Mouse (Mus musculus) neural tube, embryonic 15.5 days (tissue): ENCODE data around the gene Fermt1. TPM values are rescaled to one million over a fixed set of nuclear protein-coding genes. Genes with fewer than 3 reads are reported as not detected.

Experiments
- ATAC-seq: fragments of 200-750 bp; cut with Nextera tagmentation; 2 replicates; pipeline ENCODE4 v1.8.0; 2017; ENCODE audit warnings: mild to moderate bottlenecking, moderate TSS enrichment, moderate library complexity; ENCODE audit not compliant: low FRiP score
- H3K27ac ChIP-seq: fragments of 300-500 bp; sonication (generic); replicated peaks from 2 replicates; pipeline ENCODE4 v1.5.1; 2015; ENCODE audit warnings: mild to moderate bottlenecking, inconsistent platforms
- H3K27me3 ChIP-seq: fragments of 300-500 bp; sonication (generic); replicated peaks from 2 replicates; pipeline ENCODE4 v1.6.1; 2015; ENCODE audit warnings: inconsistent platforms
- H3K36me3 ChIP-seq: fragments of 300-500 bp; sonication (generic); 2 replicates; pipeline ENCODE4 v1.6.1; 2015; ENCODE audit warnings: inconsistent platforms
- H3K4me1 ChIP-seq: fragments of 300-500 bp; sonication (generic); 2 replicates; pipeline ENCODE4 v1.6.1; 2015; ENCODE audit warnings: inconsistent platforms
- H3K4me2 ChIP-seq: fragments of 300-500 bp; sonication (generic); 2 replicates; pipeline ENCODE4 v1.6.1; 2015; ENCODE audit warnings: inconsistent platforms, mild to moderate bottlenecking, moderate library complexity
- H3K4me3 ChIP-seq: fragments of 300-500 bp; sonication (generic); replicated peaks from 2 replicates; pipeline ENCODE4 v1.5.1; 2015; ENCODE audit warnings: mild to moderate bottlenecking, inconsistent platforms
- H3K9ac ChIP-seq: fragments of 300-500 bp; sonication (generic); replicated peaks from 2 replicates; pipeline ENCODE4 v1.6.1; 2015; ENCODE audit warnings: mild to moderate bottlenecking, inconsistent platforms
- H3K9me3 ChIP-seq: fragments of 300-500 bp; sonication (generic); replicated peaks from 2 replicates; pipeline ENCODE4 v1.6.1; 2016; ENCODE audit warnings: inconsistent platforms
- WGBS: fragments of 180-500 bp; shearing (Covaris S2); methylation state at CpG from one replicate; pipeline ENCODE4 v1.1.7; 2015; ENCODE audit warnings: mixed read lengths; 5-methylcytosine and 5-hydroxymethylcytosine counted together
- polyA plus RNA-seq: library from polyadenylated mRNA; unstranded; fragments of >200 nt; fragmentation: Nextera tagmentation; extraction: Ambion mirVana; gene quantifications from 2 replicates; pipeline ENCODE4 v1.2.1, GENCODE M21; 2015

The Fermt1 gene
- polyA plus RNA-seq, 1 experiment from 2014 or later, result not detected

DNA sequence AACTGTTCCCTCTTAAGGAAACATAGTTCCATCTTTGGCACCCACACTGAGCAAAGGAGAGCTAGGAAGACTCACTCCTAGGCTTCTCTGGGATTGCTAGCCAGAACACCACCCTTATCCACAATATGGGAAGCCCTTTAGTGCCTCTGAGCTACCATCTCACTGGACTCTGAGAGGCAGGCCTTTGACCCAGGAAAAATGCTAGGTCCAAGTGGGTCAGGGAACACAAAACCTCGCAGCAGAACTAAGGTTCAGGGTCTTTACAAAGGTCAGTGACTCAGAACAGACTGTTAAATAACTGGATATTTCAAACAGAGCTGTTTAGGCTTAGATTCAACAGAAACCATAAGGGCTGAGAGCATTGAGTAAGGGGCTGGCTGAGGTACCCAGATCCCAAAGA is 68.7 kb downstream of the Fermt1 start:
- peaks cover 23% of the 10 kb centered on the region for H3K4me1 ChIP-seq
- H3K9me3 ChIP-seq, result no peaks in the 10 kb centered on the region
- H3K36me3 ChIP-seq, result no peaks in the 10 kb centered on the region
- H3K27me3 ChIP-seq, result peaks cover 43% of the 10 kb centered on the region
- no peak overlapping the region for H3K4me2 ChIP-seq
- 64% methylated on average over 1 of the region's 1 CpGs for WGBS
- H3K9ac ChIP-seq, result no peak overlapping the region
- H3K4me3 ChIP-seq, result no peak overlapping the region
- no peak overlapping the region for H3K27ac ChIP-seq
- no peak for ATAC-seq

DNA sequence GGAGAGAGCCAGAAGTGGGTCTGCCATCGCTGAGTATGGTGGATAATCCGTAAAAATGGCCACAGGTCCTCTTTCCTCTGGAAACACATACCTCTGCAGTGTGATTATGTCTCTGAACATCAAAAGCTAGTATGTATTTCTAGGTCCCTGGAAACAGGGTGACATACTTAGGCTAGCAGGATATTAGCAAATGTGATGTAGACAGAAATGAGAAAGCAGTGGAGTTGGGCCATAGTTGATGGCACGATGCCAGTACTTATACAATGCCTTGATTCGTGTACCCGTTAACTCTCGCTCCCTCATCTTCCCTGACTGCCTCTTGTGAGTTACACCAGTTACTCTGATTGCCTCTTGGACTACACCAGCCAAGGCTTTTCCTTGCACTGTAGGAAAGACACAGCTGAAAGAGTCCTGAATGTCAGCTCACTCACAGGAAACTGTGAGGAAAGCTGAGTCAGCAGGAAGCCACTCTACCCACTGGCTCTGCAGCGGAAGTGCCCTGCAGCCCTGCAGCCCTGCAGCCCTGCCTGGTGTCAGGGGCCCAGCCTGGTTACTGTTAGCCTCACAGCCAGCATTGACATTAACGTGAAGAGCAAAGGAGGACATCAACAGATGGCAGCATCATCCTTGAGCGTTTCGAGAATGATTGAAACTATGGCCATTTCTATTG is 71.9 kb downstream of the Fermt1 start:
- Histone ChIP-seq H3K4me2 (no peak overlapping the region), H3K27me3 (peaks cover 18% of the 10 kb centered on the region), H3K36me3 (no peaks in the 10 kb centered on the region), H3K9me3 (no peaks in the 10 kb centered on the region), H3K9ac (no peak overlapping the region), H3K4me1 (peaks cover 5% of the 10 kb centered on the region; the same call in 1 of the 2 replicates), H3K4me3 (no peak overlapping the region), H3K27ac (no peak overlapping the region)
- 83% methylated on average over 10 of the region's 10 CpGs for WGBS
- ATAC-seq, result no peak

GRCm38 (mm10) chr2:132871663-132872062 is 74.0 kb downstream of the Fermt1 start:
- H3K4me1 ChIP-seq, result no peaks in the 10 kb centered on the region
- H3K27ac ChIP-seq, result no peak overlapping the region
- H3K36me3 ChIP-seq, result peaks cover 6% of the 10 kb centered on the region
- H3K9me3 ChIP-seq, result no peaks in the 10 kb centered on the region
- no peak for ATAC-seq
- WGBS, result 75% methylated on average over 3 of the region's 3 CpGs
- no peaks in the 10 kb centered on the region for H3K27me3 ChIP-seq
- no peak overlapping the region for H3K4me3 ChIP-seq
- no peak overlapping the region for H3K4me2 ChIP-seq
- no peak overlapping the region for H3K9ac ChIP-seq

- Histone ChIP-seq H3K27me3 (no peaks in the 10 kb centered on the region), H3K4me2 (no peak overlapping the region), H3K4me1 (no peaks in the 10 kb centered on the region), H3K9ac (no peak overlapping the region), H3K4me3 (no peak overlapping the region), H3K27ac (no peak overlapping the region), H3K9me3 (no peaks in the 10 kb centered on the region), H3K36me3 (peaks cover 14% of the 10 kb centered on the region)
- WGBS, result 78% methylated on average over 4 of the region's 4 CpGs
- no peak for ATAC-seq
These were observed 75.4 kb downstream of the Fermt1 start for GRCm38 (mm10) chr2:132870286-132870685.

- Histone ChIP-seq H3K27ac (no peak overlapping the region), H3K36me3 (peaks cover 18% of the 10 kb centered on the region), H3K4me3 (no peak overlapping the region), H3K9ac (no peak overlapping the region), H3K4me2 (no peak overlapping the region), H3K9me3 (no peaks in the 10 kb centered on the region), H3K27me3 (no peaks in the 10 kb centered on the region), H3K4me1 (no peaks in the 10 kb centered on the region)
- ATAC-seq, result no peak
- whole genome bisulfite sequencing, result 94% methylated on average over 5 of the region's 5 CpGs
These were observed 76.0 kb downstream of the Fermt1 start for GRCm38 (mm10) chr2:132869682-132870081.

- no peak for ATAC-seq
- Histone ChIP-seq H3K27ac (no peak overlapping the region), H3K9me3 (no peaks in the 10 kb centered on the region), H3K9ac (no peak overlapping the region), H3K4me1 (no peaks in the 10 kb centered on the region), H3K27me3 (no peaks in the 10 kb centered on the region), H3K4me2 (no peak overlapping the region), H3K36me3 (peaks cover 23% of the 10 kb centered on the region), H3K4me3 (no peak overlapping the region)
- 86% methylated on average over 5 of the region's 5 CpGs for WGBS
These were observed 78.2 kb downstream of the Fermt1 start for GRCm38 (mm10) chr2:132867521-132867920.

GRCm38 (mm10) chr2:132863325-132863724 is 82.4 kb downstream of the Fermt1 start:
- no peak overlapping the region for H3K27ac ChIP-seq
- no peaks in the 10 kb centered on the region for H3K4me1 ChIP-seq
- no peak overlapping the region for H3K4me3 ChIP-seq
- WGBS, result 98% methylated on average over 2 of the region's 2 CpGs
- H3K36me3 ChIP-seq, result peaks cover 26% of the 10 kb centered on the region
- no peak overlapping the region for H3K4me2 ChIP-seq
- H3K9me3 ChIP-seq, result no peaks in the 10 kb centered on the region
- no peaks in the 10 kb centered on the region for H3K27me3 ChIP-seq
- no peak for ATAC-seq
- H3K9ac ChIP-seq, result no peak overlapping the region

DNA sequence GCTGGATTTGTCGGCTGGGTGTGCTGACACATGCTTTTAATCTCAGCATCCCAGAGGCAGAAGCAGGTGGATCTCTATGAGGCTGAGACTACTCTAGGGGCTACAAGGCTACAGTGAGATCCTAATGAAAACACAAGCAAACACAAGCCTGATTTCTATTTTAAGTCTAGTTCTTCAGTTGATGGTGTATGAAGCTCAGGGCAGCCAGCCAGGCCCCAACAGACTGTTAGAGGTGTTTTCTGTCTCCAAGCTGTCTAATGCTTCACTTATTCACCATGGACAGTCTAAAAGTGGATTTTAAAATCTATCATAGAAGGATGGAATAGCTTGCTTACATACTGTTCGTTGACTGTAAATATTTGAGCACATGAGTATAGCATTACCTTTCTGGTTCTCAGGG is 84.2 kb downstream of the Fermt1 start:
- no peak overlapping the region for H3K4me3 ChIP-seq
- no peak overlapping the region for H3K27ac ChIP-seq
- no peaks in the 10 kb centered on the region for H3K9me3 ChIP-seq
- no peak overlapping the region for H3K9ac ChIP-seq
- H3K4me1 ChIP-seq, result no peaks in the 10 kb centered on the region
- H3K36me3 ChIP-seq, result peaks cover 19% of the 10 kb centered on the region
- H3K27me3 ChIP-seq, result no peaks in the 10 kb centered on the region
- H3K4me2 ChIP-seq, result no peak overlapping the region
- WGBS, result 94% methylated on average over 2 of the region's 2 CpGs
- no peak for ATAC-seq

DNA sequence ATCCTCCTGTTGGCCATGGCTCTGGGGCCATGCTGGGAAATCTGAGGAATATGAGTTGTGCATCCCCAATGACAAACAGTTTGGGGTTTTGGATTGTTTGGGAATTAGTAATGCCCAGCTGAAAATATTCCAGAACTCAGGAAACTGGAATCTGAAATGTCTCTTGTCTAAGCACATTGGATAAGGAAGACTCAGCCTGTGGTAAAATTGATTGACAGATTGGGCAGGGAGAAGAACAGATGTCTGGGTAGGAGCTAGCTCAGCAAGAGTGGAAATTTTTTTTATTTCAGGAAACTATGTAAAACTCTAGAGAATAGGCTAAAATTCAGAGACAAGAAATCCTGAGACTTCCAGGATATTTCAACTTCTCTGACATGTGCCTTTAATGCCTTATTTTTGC is 85.3 kb downstream of the Fermt1 start:
- Histone ChIP-seq H3K4me2 (no peak overlapping the region), H3K36me3 (peaks cover 13% of the 10 kb centered on the region), H3K4me1 (no peaks in the 10 kb centered on the region), H3K27ac (no peak overlapping the region), H3K9ac (no peak overlapping the region), H3K4me3 (no peak overlapping the region), H3K9me3 (no peaks in the 10 kb centered on the region), H3K27me3 (no peaks in the 10 kb centered on the region)
- ATAC-seq, result no peak

GRCm38 (mm10) chr2:132856333-132856732 is 89.4 kb downstream of the Fermt1 start:
- ATAC-seq, result no peak
- 78% methylated on average over 5 of the region's 5 CpGs for WGBS

More at GRCm38 (mm10) chr2:132856333-132856732, 89.4 kb downstream of the Fermt1 start:
- no peaks in the 10 kb centered on the region for H3K4me1 ChIP-seq
- no peak overlapping the region for H3K4me3 ChIP-seq
- no peak overlapping the region for H3K27ac ChIP-seq
- no peak overlapping the region for H3K9ac ChIP-seq
- no peaks in the 10 kb centered on the region for H3K27me3 ChIP-seq
- peaks cover 20% of the 10 kb centered on the region for H3K36me3 ChIP-seq
- no peaks in the 10 kb centered on the region for H3K9me3 ChIP-seq
- H3K4me2 ChIP-seq, result no peak overlapping the region
